Mouse (Mus musculus) heart, adult 10 weeks (tissue): ENCODE data around the gene Gm13030. TPM values are rescaled to one million over a fixed set of nuclear protein-coding genes. Genes with fewer than 3 reads are reported as not detected.

Experiments
- polyA plus RNA-seq: library from polyadenylated mRNA; stranded (reverse); fragments of 350-450 nt; fragmentation: Illumina TruSeq; extraction: RNeasy Lipid Tissue Mini Kit (QIAGEN cat#74804); gene quantifications from one replicate; pipeline ENCODE4 v1.2.3, GENCODE M21; 2014; ENCODE audit warnings: low read depth, low replicate concordance

Gm13030 gene
- polyA plus RNA-seq, result not detected

GRCm38 (mm10) chr4:138873864-138874263, at the start of gene Gm13030:
TSS of gene Gm13030 (minus strand) at chr4:138873964.

GRCm38 (mm10) chr4:138913797-138914196, 40.0 kb upstream of the Gm13030 start, which contains the start of gene Otud3:
TSS of gene Otud3 (minus strand) at chr4:138913945.

GRCm38 (mm10) chr4:138877731-138878130, 4.0 kb upstream of the Gm13030 start, which contains the start of gene Pla2g2e:
TSS of gene Pla2g2e (plus strand) at chr4:138877942.

GRCm38 (mm10) chr4:138863344-138863998, 10.3 kb downstream of the Gm13030 start, which contains the start of gene Pla2g5:
TSS of gene Pla2g5 (minus strand) at chr4:138863482.

Other genes with a start within 250 kb of the Gm13030 start
- not detected for gene Vwa5b1, start 238.1 kb downstream of the Gm13030 start, polyA plus RNA-seq
- 0.73 TPM for gene Pla2g2c, start 149.2 kb downstream of the Gm13030 start, polyA plus RNA-seq
- gene Ubxn10, start 136.8 kb downstream of the Gm13030 start, polyA plus RNA-seq, result 6.7 TPM
- not detected for gene Pla2g2f, start 116.3 kb downstream of the Gm13030 start, polyA plus RNA-seq
- gene Pla2g2d, start 98.2 kb downstream of the Gm13030 start, polyA plus RNA-seq, result 1.5 TPM
- gene Pla2g5, start 10.5 kb downstream of the Gm13030 start, polyA plus RNA-seq, result 38.6 TPM
- gene Pla2g2e, start 4.0 kb upstream of the Gm13030 start, polyA plus RNA-seq, result not detected
- gene Otud3, start 40.0 kb upstream of the Gm13030 start, polyA plus RNA-seq, result 10.7 TPM
- not detected for gene Rnf186, start 93.1 kb upstream of the Gm13030 start, polyA plus RNA-seq
- gene Tmco4, start 98.9 kb upstream of the Gm13030 start, polyA plus RNA-seq, result 9.3 TPM
- not detected for gene Htr6, start 201.6 kb upstream of the Gm13030 start, polyA plus RNA-seq
- gene Nbl1, start 219.0 kb upstream of the Gm13030 start, polyA plus RNA-seq, result 22.9 TPM